Mouse (Mus musculus) frontal cortex, postnatal 14 days (tissue): Measurements from ENCODE around the gene Nostrin.

Source experiments
- DNase-seq, 2 experiments: peaks; one replicate each; pipeline ENCODE4 v3.0.0; 2022; ENCODE audit warnings: low spot score in 2 of 2

Gene Nostrin

DNA sequence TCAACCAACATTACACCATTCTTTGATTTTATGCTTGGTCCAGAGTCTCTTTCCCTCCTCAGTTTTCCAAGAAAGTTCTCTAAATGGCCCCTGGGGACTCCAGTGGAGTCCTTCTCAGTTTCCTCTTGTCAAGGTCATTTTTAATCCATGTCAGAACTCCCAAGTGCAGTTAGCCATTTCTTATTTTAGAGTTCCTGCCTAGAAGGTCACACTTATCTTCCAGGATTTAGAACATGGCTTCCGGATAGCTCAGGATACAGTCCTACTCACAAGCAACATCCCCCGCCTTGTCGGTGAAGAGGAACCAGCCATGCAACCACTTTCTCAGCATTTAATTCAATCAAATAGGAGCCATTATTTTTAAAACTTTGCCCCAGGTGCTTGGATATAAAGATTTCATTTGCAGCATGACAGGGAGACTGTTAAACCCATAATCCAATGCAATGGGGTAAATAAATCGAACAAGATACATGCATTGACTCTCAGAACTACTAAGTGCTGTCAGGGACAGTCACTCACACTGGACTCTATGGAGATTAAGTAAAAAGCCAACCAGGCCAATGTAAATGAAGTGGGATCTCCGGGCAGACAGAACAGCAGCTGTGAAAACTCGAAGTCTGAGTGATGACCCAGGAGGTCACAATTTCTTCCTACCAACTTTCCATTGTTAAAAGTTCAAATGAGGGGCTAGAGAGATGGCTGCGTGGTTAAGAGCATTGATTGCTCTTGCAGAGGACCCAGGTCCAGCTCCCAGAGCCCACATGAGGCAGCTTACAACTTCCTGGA is 6.0 kb upstream of the Nostrin start:
- no peak for DNase-seq

- no peak for DNase-seq
These were observed 3.6 kb upstream of the Nostrin start for GRCm38 (mm10) chr2:69132046-69132445.

DNA sequence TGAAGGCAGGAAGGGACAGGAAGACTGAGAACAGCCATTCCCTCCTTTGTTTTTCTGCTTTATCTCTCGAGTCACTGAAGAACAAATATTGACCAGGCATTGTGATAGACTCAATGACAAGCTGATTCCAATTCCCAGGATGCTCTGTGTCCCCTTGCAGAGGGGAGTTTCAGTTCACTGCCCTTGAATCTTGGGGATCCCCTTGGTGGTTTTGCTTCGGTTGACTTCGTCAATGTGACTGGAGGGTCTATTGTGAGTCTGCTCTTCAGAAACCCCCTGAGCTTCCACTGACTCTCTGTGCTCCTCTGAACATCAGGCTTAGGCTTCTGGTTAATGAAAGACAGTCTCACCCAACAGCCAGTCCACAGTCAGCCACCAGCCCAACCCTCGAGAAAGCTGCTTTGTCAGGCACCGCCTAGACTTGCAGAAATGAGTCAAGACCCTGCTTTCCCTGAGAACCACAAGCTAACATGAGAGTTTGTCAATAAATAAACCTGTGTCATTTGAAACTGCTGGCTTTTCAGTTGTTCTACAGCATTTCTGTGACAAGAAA is 3.0 kb upstream of the Nostrin start:
- DNase-seq: no peak

GRCm38 (mm10) chr2:69134186-69134585 is 1.4 kb upstream of the Nostrin start:
- DNase-seq: no peak

DNA sequence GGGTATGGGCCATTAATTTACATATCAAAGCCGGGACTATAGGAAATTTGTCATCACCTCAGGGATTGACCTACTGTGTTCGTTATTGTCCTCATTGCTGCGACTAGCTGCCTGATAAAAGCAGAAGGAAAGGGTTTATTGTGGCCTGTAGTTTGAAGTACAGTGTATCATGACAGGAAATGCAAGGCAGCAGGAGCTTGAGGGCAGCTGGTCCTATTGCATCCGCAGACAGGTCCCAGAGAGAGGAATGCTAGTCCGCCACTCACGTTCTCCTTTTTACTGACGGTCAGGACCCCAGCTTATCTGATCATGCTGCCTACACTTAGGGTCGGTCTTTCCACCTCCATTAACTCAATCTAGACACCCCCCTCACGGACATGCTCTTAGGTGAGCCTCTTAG is 663 bp upstream of the Nostrin start:
- no peak for DNase-seq

GRCm38 (mm10) chr2:69137406-69138084 is 1.9 kb downstream of the Nostrin start:
- DNase-seq: no peak

DNA sequence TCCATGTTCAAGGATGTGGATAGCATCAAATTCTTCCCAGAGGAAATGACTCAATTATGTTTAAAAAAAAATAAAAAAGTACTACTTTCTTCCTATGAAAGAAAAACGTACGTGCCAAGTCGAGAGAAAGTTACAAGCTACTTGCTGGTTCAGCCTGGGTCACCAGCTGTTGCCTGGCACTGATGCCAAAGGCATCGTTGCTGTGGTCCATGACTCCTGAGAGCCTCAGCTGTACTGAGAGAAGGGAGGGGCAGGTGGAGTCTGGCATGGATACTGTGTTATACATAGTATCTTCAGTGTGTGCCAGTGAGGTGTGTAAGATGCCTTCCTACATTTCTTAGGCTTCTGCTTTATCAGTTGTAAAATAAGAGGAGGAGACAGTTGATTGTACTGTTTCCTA is 3.2 kb downstream of the Nostrin start:
- DNase-seq: no peak

GRCm38 (mm10) chr2:69140215-69140614 is 4.6 kb downstream of the Nostrin start:
- no peak for DNase-seq

- DNase-seq: no peak
These were observed 5.2 kb downstream of the Nostrin start for GRCm38 (mm10) chr2:69140816-69141215.

- DNase-seq: no peak
These were observed 13.1 kb downstream of the Nostrin start for GRCm38 (mm10) chr2:69148691-69149090.

DNA sequence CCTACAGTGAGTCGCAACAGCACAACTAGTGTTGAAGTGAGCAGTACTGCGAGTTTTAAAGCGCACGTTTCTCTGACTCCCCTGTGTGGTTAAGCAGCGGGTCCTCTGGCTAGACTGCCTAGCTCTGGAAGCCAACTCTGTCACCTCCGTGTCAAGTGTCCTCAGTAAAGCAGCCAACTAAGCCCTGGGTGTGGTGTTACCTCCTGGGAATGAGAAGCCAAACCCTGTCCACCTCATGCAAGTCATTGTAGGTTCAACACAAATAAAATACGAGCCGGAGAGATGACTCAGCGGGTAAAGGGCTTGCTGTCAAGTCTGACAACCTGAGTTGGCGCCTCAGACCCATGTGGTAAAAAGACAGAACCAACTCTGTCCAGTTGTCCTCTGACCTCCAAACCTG is 13.6 kb downstream of the Nostrin start:
- DNase-seq: no peak

- DNase-seq: no peak
These were observed 15.2 kb downstream of the Nostrin start for GRCm38 (mm10) chr2:69150841-69151240.

GRCm38 (mm10) chr2:69155861-69156260 is 20.3 kb downstream of the Nostrin start:
- DNase-seq: no peak

- no peak for DNase-seq
These were observed 20.7 kb downstream of the Nostrin start for GRCm38 (mm10) chr2:69156283-69156682.

DNA sequence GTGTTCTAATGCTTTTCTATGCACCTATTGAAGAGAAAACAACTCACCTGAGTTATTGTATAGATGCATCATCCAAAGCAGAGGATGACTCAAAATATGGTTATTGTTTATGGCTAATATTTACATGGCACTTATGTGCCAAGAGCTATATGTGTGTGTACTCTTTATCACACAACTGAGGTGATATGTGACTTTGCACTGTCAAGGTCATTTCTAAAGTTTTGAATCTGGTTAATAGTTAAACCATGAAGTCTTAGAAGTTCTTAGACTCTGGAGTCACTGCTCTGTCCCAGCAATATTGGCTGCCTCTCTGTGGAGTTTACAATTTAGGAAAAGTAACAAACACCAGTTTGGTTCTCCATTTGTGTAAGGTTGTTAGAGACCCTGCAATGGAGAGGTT is 23.3 kb downstream of the Nostrin start:
- DNase-seq: no peak

- no peak for DNase-seq
These were observed 34.9 kb downstream of the Nostrin start for GRCm38 (mm10) chr2:69170395-69171077.

DNA sequence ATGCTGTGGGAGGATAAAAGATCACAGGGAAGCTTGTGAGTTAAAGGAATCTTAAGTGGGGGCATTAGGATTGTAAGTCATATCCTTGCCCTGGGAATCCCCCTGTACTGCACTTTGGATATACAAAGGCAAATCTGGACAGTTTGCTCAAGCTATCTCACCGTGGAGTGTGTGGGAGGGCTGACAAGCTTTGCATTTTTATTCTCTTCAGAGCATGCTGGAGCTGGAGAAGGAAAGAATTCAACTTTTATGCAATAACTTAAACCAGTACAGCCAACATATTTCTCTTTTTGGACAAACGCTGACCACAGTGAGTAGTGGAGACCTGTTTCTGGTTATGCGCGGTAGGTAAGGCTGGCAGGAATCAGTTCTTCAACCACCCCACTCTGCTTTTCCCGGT is 39.7 kb downstream of the Nostrin start:
- no peak for DNase-seq

DNA sequence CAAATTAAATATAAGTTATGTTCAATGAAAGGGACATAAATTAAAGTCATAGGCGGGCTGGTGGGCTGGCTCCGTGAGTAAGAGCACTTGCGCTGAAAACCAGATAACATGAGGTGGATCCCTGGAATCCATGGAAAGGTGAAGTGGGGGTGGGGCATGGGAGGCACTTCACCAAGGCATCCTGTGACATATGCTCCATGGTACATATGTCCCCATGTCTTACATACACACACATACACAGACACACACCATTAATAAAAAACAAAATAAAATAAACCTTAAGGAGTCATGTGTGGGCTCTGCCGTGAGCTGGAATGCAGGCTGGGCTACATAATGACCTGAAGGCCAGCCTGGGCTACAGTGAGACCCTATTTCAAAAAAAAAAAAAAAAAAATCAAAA is 44.1 kb downstream of the Nostrin start:
- DNase-seq: no peak

GRCm38 (mm10) chr2:69187990-69188389 is 52.4 kb downstream of the Nostrin start:
- no peak for DNase-seq

- DNase-seq: no peak
These were observed 53.1 kb downstream of the Nostrin start for GRCm38 (mm10) chr2:69188732-69189131.

- no peak for DNase-seq
These were observed 53.6 kb downstream of the Nostrin start for GRCm38 (mm10) chr2:69189222-69189621.

- no peak for DNase-seq
These were observed 55.5 kb downstream of the Nostrin start for GRCm38 (mm10) chr2:69191059-69191458.

GRCm38 (mm10) chr2:69193555-69193954 is 58.0 kb downstream of the Nostrin start:
- DNase-seq: no peak
